Mouse (Mus musculus) layer of hippocampus, postnatal 36 days (tissue): ENCODE measurements around the gene Gm28053. TPM values are rescaled to one million over a fixed set of nuclear protein-coding genes. Genes with fewer than 3 reads are reported as not detected.

ENCODE experiments used
- DNase-seq, 2 experiments: peaks; one replicate each; pipeline ENCODE4 v3.0.0; 2022
- total RNA-seq, 2 experiments: library from RNA; stranded (reverse); gene quantifications; 2 replicates each; pipeline ENCODE4 v1.2.3; 2021

Gene Gm28053
- total RNA-seq, 2 experiments from 2014 or later = not detected

- DNase-seq = no peak
Observed at GRCm38 (mm10) chr6:48741711-48742206, 23.4 kb downstream of the Gm28053 start.

GRCm38 (mm10) chr6:48742422-48743351, 24.3 kb downstream of the Gm28053 start:
- DNase-seq = peak; percentile 8 to 9

- no peak for DNase-seq
Observed at GRCm38 (mm10) chr6:48745490-48745889, 27.1 kb downstream of the Gm28053 start.

- no peak for DNase-seq
Observed at GRCm38 (mm10) chr6:48745959-48746889, 27.8 kb downstream of the Gm28053 start, which contains the start of gene Gimap5. Gene Gimap5 (plus strand): TSS chr6:48746197.

- DNase-seq = no peak
Observed at GRCm38 (mm10) chr6:48747091-48747966, 28.9 kb downstream of the Gm28053 start.

GRCm38 (mm10) chr6:48763567-48764270, 45.3 kb downstream of the Gm28053 start:
- DNase-seq = no peak

GRCm38 (mm10) chr6:48764496-48764895, 46.1 kb downstream of the Gm28053 start:
- DNase-seq = no peak

GRCm38 (mm10) chr6:48768178-48768869, 49.9 kb downstream of the Gm28053 start:
- DNase-seq = no peak

- no peak for DNase-seq
Observed at GRCm38 (mm10) chr6:48768933-48769332, 50.5 kb downstream of the Gm28053 start.

GRCm38 (mm10) chr6:48770696-48771095, 52.3 kb downstream of the Gm28053 start, which contains the start of gene Gimap3:
Gene Gimap3 (minus strand): TSS chr6:48770851.
- no peak for DNase-seq

GRCm38 (mm10) chr6:48772030-48772429, 53.6 kb downstream of the Gm28053 start:
- peak; percentile 64 to 73 for DNase-seq

GRCm38 (mm10) chr6:48784406-48784805, 66.0 kb downstream of the Gm28053 start:
- DNase-seq = no peak

GRCm38 (mm10) chr6:48785189-48785588, 66.8 kb downstream of the Gm28053 start:
- no peak for DNase-seq

GRCm38 (mm10) chr6:48785601-48786000, 67.2 kb downstream of the Gm28053 start:
- DNase-seq = no peak

GRCm38 (mm10) chr6:48787867-48788266, 69.5 kb downstream of the Gm28053 start:
- DNase-seq = no peak

GRCm38 (mm10) chr6:48801897-48802296, 83.5 kb downstream of the Gm28053 start:
- no peak for DNase-seq
